Mouse (Mus musculus) cortical plate, adult 2 months (tissue): ENCODE results near the gene Dnajc6.

ENCODE experiments used
- CTCF ChIP-seq: fragments of 200-500 bp; IDR thresholded peaks from 2 replicates; pipeline ENCODE4 v1.5.1; 2011; ENCODE audit warnings: mild to moderate bottlenecking, control low read depth, low read length; ENCODE audit not compliant: insufficient read depth; ENCODE audit errors: extremely low read depth
- POLR2A ChIP-seq: fragments of 200-500 bp; IDR thresholded peaks from 2 replicates; pipeline ENCODE4 v1.6.1; 2011; ENCODE audit warnings: mild to moderate bottlenecking, low read length, control low read depth; ENCODE audit not compliant: insufficient read depth; ENCODE audit errors: extremely low read depth

GRCm38 (mm10) chr4:101656956-101657570, 160.6 kb downstream of the Dnajc6 start:
- TF ChIP-seq CTCF: no peak
- no peak for TF ChIP-seq POLR2A
